Mouse (Mus musculus) cerebellum, postnatal 25 days (tissue): Measurements from ENCODE around the gene Lsamp.
"Not testable (repeated sequence)": the region's sequence is repeated elsewhere in the genome, so short reads cannot be mapped to it uniquely, and the experiment has no call there.

Experiments
- DNase-seq, 2 experiments: peaks; one replicate each; pipeline ENCODE4 v3.0.0; 2021; ENCODE audit warnings: mixed read lengths in 2 of 2

The Lsamp gene

DNA sequence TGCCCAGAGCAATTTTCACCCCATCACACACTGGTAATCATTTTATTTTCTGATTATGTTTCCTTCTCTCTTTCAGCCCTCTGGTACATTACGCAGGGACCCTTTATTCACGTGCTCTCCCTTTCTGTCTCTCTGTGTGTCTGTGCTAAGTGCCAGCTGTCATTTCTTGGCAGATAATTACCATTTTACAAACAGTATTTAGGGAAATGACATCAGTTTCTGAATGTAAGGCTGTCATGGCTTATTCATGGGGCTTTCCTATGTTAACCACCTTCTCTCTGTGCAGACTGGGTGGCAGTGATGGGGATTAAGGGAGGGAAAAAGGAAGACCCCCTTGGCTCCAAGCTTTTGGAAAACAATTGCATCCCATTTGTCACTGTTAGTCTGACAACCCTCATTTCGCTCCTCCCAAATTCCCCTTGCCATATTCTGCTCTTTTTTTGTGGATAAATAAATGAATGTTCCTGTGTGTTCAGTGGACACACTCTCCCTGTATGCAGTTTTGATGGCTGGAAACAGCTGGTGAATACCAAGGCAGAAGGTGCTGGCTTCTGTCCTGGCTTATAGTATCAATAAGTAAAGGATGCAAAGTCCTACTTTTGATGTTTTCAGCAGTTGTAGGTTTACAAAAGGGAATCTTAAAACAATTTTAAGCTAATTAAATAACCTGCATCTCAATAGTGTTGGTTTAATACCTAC lies 520.2 kb downstream of the Lsamp start:
- DNase-seq = no peak

DNA sequence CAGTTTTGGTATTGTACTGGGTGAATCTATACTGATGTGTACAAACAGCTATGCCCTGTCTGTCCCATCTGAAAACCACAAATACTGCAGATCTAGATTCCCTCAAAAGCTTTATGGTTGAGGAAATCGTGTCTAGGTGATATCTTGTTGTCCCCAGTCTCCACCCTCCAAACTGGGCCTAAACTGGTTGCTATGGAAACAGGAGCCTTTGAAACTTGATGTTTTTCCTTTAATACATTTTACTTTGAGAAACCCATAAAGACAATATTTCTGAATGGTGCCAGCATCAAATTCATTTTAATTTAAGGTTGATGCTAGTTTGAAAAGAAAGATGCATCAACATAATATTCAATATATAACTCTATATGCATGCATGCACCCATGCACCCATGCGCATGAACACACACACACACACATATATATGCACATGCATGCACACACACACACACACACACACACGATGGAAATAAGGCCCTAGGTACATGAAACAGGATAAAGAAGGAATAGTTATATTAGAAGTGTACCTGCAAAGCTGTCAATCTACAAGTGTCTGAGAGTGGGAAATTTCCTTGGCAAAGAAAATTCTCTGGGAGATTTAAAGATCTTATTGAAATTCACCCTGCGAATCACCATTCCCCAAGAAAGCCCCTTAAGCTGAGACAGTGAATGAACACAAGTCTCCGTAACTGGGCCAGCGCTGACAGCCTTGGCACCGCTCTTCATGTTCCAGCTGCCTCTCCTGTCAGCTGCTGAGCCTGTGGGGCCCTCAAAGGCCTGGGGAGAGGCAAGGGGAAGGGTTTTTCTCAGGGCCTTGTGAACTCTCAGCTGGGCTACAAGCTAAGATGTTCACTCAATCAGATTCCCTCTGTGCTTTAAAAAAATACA lies 525.2 kb downstream of the Lsamp start:
- peak; percentile 10 to 26 for DNase-seq

DNA sequence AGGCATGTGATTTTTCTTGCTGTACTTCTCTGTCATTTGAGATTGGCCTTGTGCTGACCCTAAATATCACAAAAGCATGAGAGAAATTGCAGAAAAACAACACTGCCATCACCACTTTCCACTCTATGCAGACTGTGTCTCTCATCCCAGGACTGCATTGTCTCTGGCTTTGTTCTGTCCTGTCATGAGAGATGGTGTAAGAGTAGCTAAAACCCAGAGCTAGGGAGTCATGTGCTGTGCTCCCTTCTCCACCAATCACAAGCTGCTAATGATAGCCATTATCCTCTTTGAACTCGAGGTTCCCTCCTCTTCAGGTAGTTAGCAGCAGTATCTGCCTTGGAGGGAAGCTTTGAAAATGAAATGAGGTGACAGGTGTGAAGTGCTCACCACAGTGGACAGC lies 552.6 kb downstream of the Lsamp start:
- no peak for DNase-seq

DNA sequence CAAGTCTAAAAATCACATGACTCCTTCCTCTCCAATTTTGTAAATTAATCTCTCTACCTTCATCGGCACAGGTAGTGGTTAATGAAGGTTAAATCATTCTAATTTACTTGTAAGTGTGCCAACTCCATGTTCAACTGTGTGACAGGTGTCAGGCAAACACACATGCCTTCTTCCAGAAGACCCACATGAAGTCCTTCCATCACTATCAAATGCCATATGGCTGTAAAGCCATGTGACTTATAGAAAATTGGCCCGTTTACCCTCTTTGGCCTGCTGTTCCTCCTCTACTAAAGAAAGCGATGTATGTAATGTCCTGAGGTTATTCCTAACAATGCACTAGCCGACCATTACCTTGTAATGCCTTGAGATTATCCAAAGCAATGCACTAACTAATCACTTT lies 565.5 kb downstream of the Lsamp start:
- DNase-seq = no peak

GRCm38 (mm10) chr16:40555608-40556007 lies 571.4 kb downstream of the Lsamp start:
- DNase-seq = no peak

DNA sequence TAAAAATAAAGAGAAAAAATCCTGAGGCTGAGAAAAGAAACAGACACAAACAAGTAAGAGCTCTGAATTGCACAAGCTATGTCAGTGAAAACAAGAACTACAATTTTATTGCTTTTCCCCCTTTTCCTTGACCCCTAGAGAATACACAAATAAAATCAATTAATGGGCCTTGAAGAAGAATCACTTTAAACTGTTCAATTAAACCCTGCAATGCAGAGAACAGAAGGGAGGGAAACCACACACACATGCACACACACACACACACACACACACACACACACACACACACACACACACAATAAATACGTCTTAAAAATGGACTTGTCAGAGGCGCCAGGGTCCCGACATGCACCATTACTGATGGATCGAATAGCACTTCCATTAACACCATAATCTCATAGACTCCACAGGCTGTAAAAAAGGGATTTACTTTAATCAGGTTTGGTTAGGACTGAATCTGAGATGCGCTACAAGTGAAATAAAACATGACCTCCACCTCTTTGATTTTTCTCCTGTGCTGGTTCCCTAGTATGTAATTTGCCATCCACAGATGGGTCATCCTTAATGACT lies 573.6 kb downstream of the Lsamp start:
- DNase-seq = no peak

- peak; percentile 69 to 76 for DNase-seq
Measured at GRCm38 (mm10) chr16:40567431-40567941, 583.3 kb downstream of the Lsamp start.

- DNase-seq = peak; percentile 38 to 47
Measured at GRCm38 (mm10) chr16:40572085-40572745, 588.1 kb downstream of the Lsamp start.

DNA sequence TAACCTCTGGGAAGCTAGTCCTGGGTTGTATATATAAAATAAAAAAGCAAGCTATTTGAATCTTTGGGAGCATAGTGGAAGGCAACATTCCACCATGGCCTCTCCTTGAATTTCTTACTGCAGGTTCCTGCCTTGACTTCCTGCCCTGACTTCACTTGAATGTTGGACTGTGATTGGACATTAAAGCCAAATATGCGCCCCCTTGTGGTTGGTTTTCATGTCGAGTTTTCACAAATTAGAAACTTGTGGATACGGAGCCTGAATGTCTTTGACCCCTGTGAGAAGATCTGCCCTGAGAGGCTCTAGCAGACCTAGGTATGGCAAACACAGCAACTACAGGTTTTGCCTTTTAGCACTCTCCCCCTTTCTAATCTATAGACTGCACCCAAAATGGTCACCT lies 597.9 kb downstream of the Lsamp start:
- DNase-seq = no peak

DNA sequence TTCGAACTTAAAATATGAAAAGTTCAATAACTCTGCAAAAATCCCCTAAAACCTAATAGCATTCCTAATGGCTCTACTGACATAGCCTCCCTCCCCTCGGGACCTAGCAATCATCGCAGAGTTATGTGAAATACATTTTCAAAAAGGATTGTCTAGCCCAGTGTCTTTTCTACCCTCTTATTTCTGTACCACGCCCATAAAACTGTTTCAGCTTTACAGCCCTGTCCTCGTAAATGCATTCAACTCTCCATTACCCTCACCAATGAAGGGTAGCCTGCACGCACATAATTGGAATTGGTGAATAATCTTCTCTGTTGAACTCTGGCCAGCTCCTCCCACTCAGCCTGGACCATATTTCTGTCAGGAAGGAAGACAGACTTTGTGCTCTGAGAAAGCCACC lies 609.0 kb downstream of the Lsamp start:
- no peak for DNase-seq

- no peak for DNase-seq
Measured at GRCm38 (mm10) chr16:40601431-40602387, 617.5 kb downstream of the Lsamp start.

- DNase-seq = no peak
Measured at GRCm38 (mm10) chr16:40607509-40607908, 623.3 kb downstream of the Lsamp start.

DNA sequence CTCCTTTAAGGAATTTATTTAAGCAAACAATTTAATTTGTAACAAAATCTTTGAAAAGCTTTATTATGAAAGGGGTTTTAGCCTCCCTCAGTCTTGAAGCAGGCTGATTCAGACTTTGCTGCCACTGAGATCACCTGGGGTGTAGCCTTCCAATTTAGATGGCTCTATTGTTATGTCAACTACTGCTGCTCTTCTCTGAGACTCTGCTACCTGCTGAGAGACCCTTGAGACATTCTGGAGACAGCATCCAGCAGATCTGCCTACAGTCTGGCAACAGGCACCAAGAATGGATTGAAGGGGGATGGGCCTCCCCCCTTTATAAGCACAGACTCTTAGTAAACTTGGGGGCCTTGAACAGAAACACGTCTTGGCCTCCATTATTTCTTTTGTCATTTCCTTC lies 632.5 kb downstream of the Lsamp start:
- DNase-seq = not testable (repeated sequence)

GRCm38 (mm10) chr16:40621086-40621485 lies 636.9 kb downstream of the Lsamp start:
- not testable (repeated sequence) for DNase-seq

DNA sequence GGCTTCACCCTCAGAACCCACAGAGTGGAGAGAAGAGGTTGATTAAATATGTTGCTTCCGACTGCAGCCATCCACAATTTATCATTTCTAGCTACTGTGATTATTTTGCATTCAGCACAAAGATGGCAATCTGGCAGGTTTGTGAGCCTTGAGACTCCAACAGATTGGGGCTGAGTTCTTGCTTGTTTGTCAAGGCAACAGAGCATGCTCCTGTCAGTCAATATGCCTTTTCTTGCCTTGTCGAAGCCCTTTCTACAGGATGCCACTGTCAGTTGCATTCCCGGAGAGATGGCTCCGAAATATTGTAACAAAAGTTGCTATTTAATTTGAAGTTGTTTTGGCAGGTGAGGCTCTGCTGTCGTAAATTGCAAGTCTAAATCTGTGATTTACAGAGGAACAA lies 643.0 kb downstream of the Lsamp start:
- DNase-seq = no peak

- DNase-seq = peak in 1 of 2 experiments; percentile 11
Measured at GRCm38 (mm10) chr16:40639621-40640371, 655.6 kb downstream of the Lsamp start.

DNA sequence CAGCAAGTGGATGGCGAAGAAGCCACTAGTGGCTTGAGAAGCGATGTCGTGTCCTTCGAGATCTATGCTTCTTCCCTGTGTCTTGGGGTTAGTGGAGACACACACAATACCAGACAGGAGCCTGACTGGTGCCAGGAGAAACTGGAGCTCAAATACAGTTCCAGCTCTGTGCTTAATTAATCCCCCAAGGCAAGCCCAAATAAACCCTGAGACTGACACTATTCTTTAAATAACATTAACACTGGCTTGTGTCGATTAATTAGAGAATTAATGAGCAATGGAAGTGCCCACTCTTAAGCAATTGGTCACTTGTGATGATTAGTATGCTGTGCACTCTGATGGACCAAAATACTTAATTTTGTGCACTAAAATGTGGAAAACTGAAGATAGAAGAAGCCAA lies 668.6 kb downstream of the Lsamp start:
- no peak for DNase-seq

DNA sequence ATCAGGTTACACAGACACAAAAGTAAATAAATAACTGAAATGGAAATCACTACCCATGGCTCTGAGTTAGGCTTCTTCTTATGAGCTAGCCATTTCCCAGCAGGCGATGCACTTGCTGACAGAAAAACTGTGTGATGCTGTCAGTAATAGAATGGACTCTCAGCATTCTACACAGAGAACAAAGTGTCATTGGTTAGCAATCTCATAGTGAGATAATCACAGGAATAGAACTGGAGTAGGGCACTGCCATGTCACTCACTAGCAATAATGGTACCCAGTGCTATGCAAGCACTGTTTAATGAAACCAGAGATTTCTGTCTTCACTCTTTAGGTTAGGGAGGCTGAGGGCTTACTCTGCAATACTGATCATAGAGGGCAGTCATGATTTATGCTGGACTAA lies 669.3 kb downstream of the Lsamp start:
- DNase-seq = no peak

DNA sequence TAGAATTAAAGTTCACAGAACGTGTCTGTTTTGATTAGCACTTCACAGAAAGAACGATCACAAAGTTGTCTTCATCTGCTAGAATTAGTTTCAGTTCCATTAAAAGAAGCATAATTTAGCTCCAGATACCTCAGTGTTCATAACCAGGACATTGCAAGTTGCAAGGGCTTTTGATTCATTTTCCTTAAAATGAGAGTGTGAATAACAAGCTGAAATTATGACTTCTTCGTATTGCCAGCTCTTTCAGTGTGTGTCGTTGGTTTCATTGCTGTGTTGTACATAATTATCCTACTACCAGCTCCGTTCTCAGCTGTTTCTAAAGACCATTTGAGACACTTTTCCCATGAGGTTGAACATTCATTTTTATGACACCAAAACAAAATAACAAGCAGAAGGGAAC lies 672.2 kb downstream of the Lsamp start:
- DNase-seq = no peak

GRCm38 (mm10) chr16:40656871-40657270 lies 672.7 kb downstream of the Lsamp start:
- no peak for DNase-seq

- no peak for DNase-seq
Measured at GRCm38 (mm10) chr16:40685531-40685930, 701.4 kb downstream of the Lsamp start.
